Mouse (Mus musculus) embryonic fibroblast, embryonic 13.5 days (primary cell): ENCODE measurements at regions not wholly inside any gene's neighbourhood (a gene's known extent, or its start where the extent isn't known, plus 50 kb on each side); places are given as distances from the start of the nearest gene placed in this dataset.

Experiments used
- CTCF ChIP-seq: IDR thresholded peaks from 2 replicates; pipeline ENCODE4 v1.5.1; 2011; ENCODE audit warnings: mild to moderate bottlenecking, control low read depth, low read length, moderate library complexity, borderline replicate concordance; ENCODE audit not compliant: insufficient read depth
- POLR2A ChIP-seq: IDR thresholded peaks from 2 replicates; pipeline ENCODE4 v1.6.1; 2011; ENCODE audit warnings: low read depth, mild to moderate bottlenecking, control low read depth, low read length, moderate library complexity

GRCm38 (mm10) chr1:34760547-34760946 is 82.3 kb downstream of the Fam168b start:
- TF ChIP-seq CTCF (no peak), POLR2A (no peak)
